Mouse (Mus musculus): ENCODE results near the gene Uap1. TPM values are rescaled to one million over a fixed set of nuclear protein-coding genes. Genes with fewer than 3 reads are reported as not detected.
A peak's percentile ranks its signal among the peaks of the same experiment; 100 is the strongest.
"Not testable (repeated sequence)": the region's sequence is repeated elsewhere in the genome, so short reads cannot be mapped to it uniquely, and the experiment has no call there.

Uap1 gene
- polyA plus RNA-seq, 1 experiment from 2014 or later, result 62.4 TPM

GRCm38 (mm10) chr1:170112261-170112660 is 62.5 kb downstream of the Uap1 start:
- H3K27ac ChIP-seq (ENCODE audit: low read depth, low read length), result no peak overlapping the region
- WGBS, result 88% methylated on average over 10 of the region's 10 CpGs
- H3K9ac ChIP-seq (replicated peaks; ENCODE audit: low read depth, low read length), result no peak overlapping the region
- no peaks in the 10 kb centered on the region for H3K36me3 ChIP-seq (ENCODE audit: control insufficient read depth, insufficient read depth, low read length)
- H3K4me1 ChIP-seq (ENCODE audit: control insufficient read depth, insufficient read depth, low read length), result no peaks in the 10 kb centered on the region
- H3K4me3 ChIP-seq (ENCODE audit: low read depth, low read length), result no peak overlapping the region
- no peak for ATAC-seq (ENCODE audit: low read depth)
- H3K9me3 ChIP-seq (ENCODE audit: control insufficient read depth, low read length), result no peaks in the 10 kb centered on the region
- no peaks in the 10 kb centered on the region for H3K27me3 ChIP-seq (ENCODE audit: control insufficient read depth, insufficient read depth, low read length)
- H3K4me2 ChIP-seq (ENCODE audit: low read depth, low read length), result no peak overlapping the region

- Histone ChIP-seq H3K27ac (ENCODE audit: low read depth, low read length) (no peak overlapping the region), H3K4me2 (ENCODE audit: low read depth, low read length) (no peak overlapping the region), H3K27me3 (ENCODE audit: control insufficient read depth, insufficient read depth, low read length) (no peaks in the 10 kb centered on the region), H3K36me3 (ENCODE audit: control insufficient read depth, insufficient read depth, low read length) (no peaks in the 10 kb centered on the region), H3K4me3 (ENCODE audit: low read depth, low read length) (no peak overlapping the region), H3K9me3 (ENCODE audit: control insufficient read depth, low read length) (no peaks in the 10 kb centered on the region), H3K4me1 (ENCODE audit: control insufficient read depth, insufficient read depth, low read length) (no peaks in the 10 kb centered on the region), H3K9ac (replicated peaks; ENCODE audit: low read depth, low read length) (no peak overlapping the region)
- no peak for ATAC-seq (ENCODE audit: low read depth)
- WGBS, result 88% methylated on average over 16 of the region's 16 CpGs
Measured at GRCm38 (mm10) chr1:170111651-170112226, 63.0 kb downstream of the Uap1 start.

- Histone ChIP-seq H3K36me3 (ENCODE audit: control insufficient read depth, insufficient read depth, low read length) (no peaks in the 10 kb centered on the region), H3K4me3 (ENCODE audit: low read depth, low read length) (no peak within 1 kb of the TSS; the same call in 1 of the 2 replicates), H3K27ac (ENCODE audit: low read depth, low read length) (peak within 1 kb of the TSS; percentile 34; the same call in 1 of the 2 replicates), H3K9me3 (ENCODE audit: control insufficient read depth, low read length) (no peaks in the 10 kb centered on the region), H3K4me1 (ENCODE audit: control insufficient read depth, insufficient read depth, low read length) (no peaks in the 10 kb centered on the region), H3K27me3 (ENCODE audit: control insufficient read depth, insufficient read depth, low read length) (no peaks in the 10 kb centered on the region), H3K4me2 (ENCODE audit: low read depth, low read length) (no peak within 1 kb of the TSS), H3K9ac (replicated peaks; ENCODE audit: low read depth, low read length) (no peak within 1 kb of the TSS)
- WGBS, result 73% methylated on average over 17 of the region's 17 CpGs
- ATAC-seq (ENCODE audit: low read depth), result no peak
Measured at GRCm38 (mm10) chr1:170110516-170111332, 64.0 kb downstream of the Uap1 start, which contains the start of gene Ddr2. Gene Ddr2 (minus strand): TSS chr1:170110762.

GRCm38 (mm10) chr1:170109776-170110515 is 64.8 kb downstream of the Uap1 start:
- Histone ChIP-seq H3K4me1 (ENCODE audit: control insufficient read depth, insufficient read depth, low read length) (no peaks in the 10 kb centered on the region), H3K27ac (ENCODE audit: low read depth, low read length) (peak overlapping the region; percentile 34; the same call in 1 of the 2 replicates), H3K4me3 (ENCODE audit: low read depth, low read length) (no peak overlapping the region; the same call in 1 of the 2 replicates), H3K9me3 (ENCODE audit: control insufficient read depth, low read length) (no peaks in the 10 kb centered on the region), H3K27me3 (ENCODE audit: control insufficient read depth, insufficient read depth, low read length) (no peaks in the 10 kb centered on the region), H3K4me2 (ENCODE audit: low read depth, low read length) (no peak overlapping the region), H3K36me3 (ENCODE audit: control insufficient read depth, insufficient read depth, low read length) (no peaks in the 10 kb centered on the region), H3K9ac (replicated peaks; ENCODE audit: low read depth, low read length) (no peak overlapping the region)
- ATAC-seq (ENCODE audit: low read depth), result no peak
- 86% methylated on average over 19 of the region's 19 CpGs for WGBS

- H3K4me1 ChIP-seq (ENCODE audit: control insufficient read depth, insufficient read depth, low read length); H3K27ac ChIP-seq (ENCODE audit: low read depth, low read length); H3K36me3 ChIP-seq (ENCODE audit: control insufficient read depth, insufficient read depth, low read length); H3K27me3 ChIP-seq (ENCODE audit: control insufficient read depth, insufficient read depth, low read length); ATAC-seq (ENCODE audit: low read depth); H3K4me3 ChIP-seq (ENCODE audit: low read depth, low read length); H3K4me2 ChIP-seq (ENCODE audit: low read depth, low read length); H3K9ac ChIP-seq (replicated peaks; ENCODE audit: low read depth, low read length); H3K9me3 ChIP-seq (ENCODE audit: control insufficient read depth, low read length): not testable (repeated sequence)
- WGBS, result 98% methylated on average over 6 of the region's 6 CpGs
Measured at GRCm38 (mm10) chr1:170102814-170103213, 71.9 kb downstream of the Uap1 start.

Other genes starting within 250 kb of the Uap1 start
- 4.4 and 5.1 TPM in 2 replicates for gene Ccdc190, start 246.3 kb downstream of the Uap1 start, polyA plus RNA-seq (2014; fragmentation: Nextera tagmentation; extraction: Ambion mirVana)
- 27.1 and 34.2 TPM in 2 replicates for gene Hsd17b7, start 205.7 kb downstream of the Uap1 start, polyA plus RNA-seq (2014; fragmentation: Nextera tagmentation; extraction: Ambion mirVana)
- gene Ddr2, start 64.2 kb downstream of the Uap1 start, polyA plus RNA-seq (2014; fragmentation: Nextera tagmentation; extraction: Ambion mirVana), result 0.91 and 11.7 TPM in 2 replicates
- gene Uhmk1, start 40.4 kb upstream of the Uap1 start, polyA plus RNA-seq (2014; fragmentation: Nextera tagmentation; extraction: Ambion mirVana), result 11.3 and 18.1 TPM in 2 replicates
- gene Sh2d1b2, start 57.8 kb upstream of the Uap1 start, polyA plus RNA-seq (2014; fragmentation: Nextera tagmentation; extraction: Ambion mirVana), result not detected in 2 replicates
- gene Sh2d1b1, start 102.4 kb upstream of the Uap1 start, polyA plus RNA-seq (2014; fragmentation: Nextera tagmentation; extraction: Ambion mirVana), result not detected in 2 replicates
- 2.2 and 2.9 TPM in 2 replicates for gene Gm7694, start 131.4 kb upstream of the Uap1 start, polyA plus RNA-seq (2014; fragmentation: Nextera tagmentation; extraction: Ambion mirVana)
- 1.3 and 1.9 TPM in 2 replicates for gene Spata46, start 133.8 kb upstream of the Uap1 start, polyA plus RNA-seq (2014; fragmentation: Nextera tagmentation; extraction: Ambion mirVana)